Mouse (Mus musculus): Measurements from ENCODE around the gene Spop.

Gene Spop

GRCm38 (mm10) chr11:95420880-95421435 lies 7.1 kb downstream of the Spop start:
- no peak for DNase-seq (ENCODE audit: low spot score)

- DNase-seq (ENCODE audit: low spot score): no peak
These were observed 9.6 kb downstream of the Spop start for GRCm38 (mm10) chr11:95423505-95423904.

GRCm38 (mm10) chr11:95431344-95431743 lies 17.5 kb downstream of the Spop start:
- DNase-seq (ENCODE audit: low spot score): no peak

DNA sequence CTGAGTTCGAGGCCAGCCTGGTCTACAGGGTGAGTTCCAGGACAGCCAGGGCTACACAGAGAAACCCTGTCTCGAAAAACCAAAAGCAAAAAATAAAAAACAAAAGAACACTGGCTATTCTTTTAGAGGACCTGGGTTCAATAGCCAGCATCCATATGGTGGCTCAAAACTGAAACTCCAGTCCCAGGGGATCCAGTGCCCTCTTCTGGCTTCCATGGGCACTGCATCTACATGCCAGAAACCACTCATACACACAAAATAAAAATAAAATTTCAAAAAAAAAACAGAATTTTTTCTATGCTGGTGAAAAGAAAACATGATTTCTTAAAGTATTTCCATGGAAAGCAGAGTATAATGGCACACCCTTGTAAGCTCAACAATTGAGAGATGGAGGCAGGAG lies 18.3 kb downstream of the Spop start:
- no peak for DNase-seq (ENCODE audit: low spot score)

GRCm38 (mm10) chr11:95445371-95445770 lies 31.5 kb downstream of the Spop start:
- no peak for DNase-seq (ENCODE audit: low spot score)

GRCm38 (mm10) chr11:95446580-95447305 lies 32.9 kb downstream of the Spop start:
- DNase-seq (ENCODE audit: low spot score): no peak

DNA sequence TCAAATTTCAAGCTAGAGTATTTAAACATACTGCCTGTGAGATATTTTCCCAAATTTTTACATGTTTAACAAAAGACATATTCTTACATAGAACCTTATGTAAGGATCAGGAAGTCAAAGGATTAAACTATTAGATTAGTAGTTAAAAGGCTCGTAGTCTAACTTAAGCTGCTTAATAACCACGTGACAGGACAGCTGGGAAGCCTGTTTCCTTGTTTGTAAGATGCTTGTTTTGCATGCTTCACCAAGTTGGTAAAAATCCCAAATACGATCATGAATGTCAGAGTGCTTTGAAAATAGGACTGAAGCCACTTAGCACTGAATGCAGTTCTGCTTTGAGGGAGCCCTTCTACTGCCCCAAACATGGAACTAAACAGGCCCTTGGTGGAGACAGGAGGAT lies 34.5 kb downstream of the Spop start:
- DNase-seq (ENCODE audit: low spot score): no peak

DNA sequence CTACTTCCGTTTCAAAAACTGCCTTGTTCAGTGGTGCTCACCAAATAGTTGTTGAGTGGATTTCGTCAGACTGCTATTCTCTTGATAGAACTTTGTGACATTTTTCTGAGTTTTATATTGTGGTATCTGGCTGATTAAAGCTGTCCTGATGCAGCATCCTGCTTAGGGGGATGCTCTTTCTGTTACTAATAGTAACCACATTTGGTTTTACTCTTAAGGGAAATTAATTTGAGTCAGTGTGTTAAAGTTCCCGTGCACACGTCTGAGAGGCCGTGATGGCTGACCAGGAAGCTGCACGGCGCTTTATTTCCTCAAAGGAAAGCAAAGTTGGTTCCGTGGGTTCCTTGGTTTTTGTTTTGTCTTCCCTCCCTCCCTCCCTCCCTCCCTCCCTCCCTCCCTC lies 41.5 kb downstream of the Spop start:
- DNase-seq (ENCODE audit: low spot score): no peak

GRCm38 (mm10) chr11:95460872-95461271 lies 47.0 kb downstream of the Spop start:
- no peak for DNase-seq (ENCODE audit: low spot score)

- no peak for DNase-seq (ENCODE audit: low spot score)
These were observed 48.3 kb downstream of the Spop start for GRCm38 (mm10) chr11:95462168-95462567.

DNA sequence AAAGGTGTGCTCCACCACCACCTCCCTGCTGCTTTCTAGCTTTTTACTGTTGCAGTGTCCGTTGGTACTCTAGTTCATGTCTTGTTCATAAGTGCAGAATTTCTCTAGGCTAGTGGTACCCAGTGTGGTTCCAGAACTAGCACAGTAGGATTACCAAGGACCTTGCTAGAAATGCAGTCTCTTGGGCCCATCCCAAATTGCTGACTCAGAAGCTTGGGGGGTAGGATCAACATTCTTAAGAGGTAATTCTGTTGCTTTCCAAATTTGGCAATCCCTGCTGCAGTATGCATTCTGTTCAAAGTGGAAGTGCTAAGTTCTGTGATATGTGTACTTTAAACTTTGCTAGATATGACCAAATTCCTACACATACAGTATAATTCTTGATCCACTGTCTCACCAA lies 53.9 kb downstream of the Spop start:
- no peak for DNase-seq (ENCODE audit: low spot score)

DNA sequence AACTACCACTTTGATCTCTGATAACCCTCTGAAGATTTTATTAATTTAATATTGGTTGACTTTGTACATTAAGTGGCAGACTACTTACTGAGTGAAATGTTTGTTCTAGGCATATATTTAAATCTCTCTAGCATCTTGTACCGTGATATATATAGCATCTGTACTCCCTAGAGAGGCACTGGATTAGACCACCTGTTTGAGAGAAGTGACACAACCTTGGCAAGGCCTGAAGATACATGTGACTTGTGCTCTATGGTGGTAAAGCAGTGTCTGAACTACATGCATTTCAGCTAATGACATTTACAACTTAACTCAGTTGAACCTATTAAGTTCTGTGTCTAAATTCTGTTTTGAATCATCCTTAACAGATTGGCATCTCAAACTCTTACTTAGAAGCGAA lies 59.1 kb downstream of the Spop start:
- DNase-seq (ENCODE audit: low spot score): no peak

DNA sequence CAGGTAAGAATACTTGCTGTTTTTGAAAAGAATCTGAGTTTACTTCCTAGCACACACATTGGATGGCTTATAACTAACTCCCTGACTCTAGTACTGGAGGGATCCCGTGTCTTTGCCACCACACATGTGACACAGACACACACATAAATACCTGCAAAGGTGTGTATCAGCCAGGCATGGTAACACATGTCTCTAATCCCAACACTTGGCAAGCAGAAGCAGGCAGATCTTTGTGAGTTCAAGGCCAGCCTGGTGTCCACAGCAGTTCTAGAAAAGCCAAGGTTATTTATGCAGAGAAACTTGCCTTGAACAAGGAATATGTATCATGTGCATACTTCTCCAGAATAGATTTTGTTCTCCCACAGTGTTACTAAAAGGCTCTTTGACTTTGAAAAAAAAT lies 59.6 kb downstream of the Spop start:
- DNase-seq (ENCODE audit: low spot score): no peak

- no peak for DNase-seq (ENCODE audit: low spot score)
These were observed 62.4 kb downstream of the Spop start for GRCm38 (mm10) chr11:95476323-95476722.

- DNase-seq (ENCODE audit: low spot score): no peak
These were observed 65.6 kb downstream of the Spop start for GRCm38 (mm10) chr11:95479458-95479857.

DNA sequence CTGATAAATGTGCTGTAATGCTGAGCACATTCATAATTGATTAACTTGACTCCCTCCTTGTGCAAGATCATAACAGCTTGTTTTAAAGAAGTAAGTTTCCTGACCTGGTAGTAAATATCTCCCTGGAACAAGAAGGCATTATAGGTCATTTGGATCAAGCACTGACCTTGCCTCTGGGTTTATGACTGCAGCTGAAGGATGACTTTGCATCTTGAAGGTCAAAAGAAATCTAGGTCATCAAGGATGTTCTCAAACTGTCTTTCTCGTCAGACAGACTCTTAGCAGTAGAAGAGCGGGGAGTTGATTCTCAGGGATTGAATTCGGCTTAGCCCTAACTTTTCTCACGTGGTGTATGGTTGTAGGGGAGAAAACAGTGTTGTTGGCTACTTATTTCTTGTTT lies 66.8 kb downstream of the Spop start:
- DNase-seq (ENCODE audit: low spot score): no peak

GRCm38 (mm10) chr11:95485634-95486033 lies 71.8 kb downstream of the Spop start:
- DNase-seq (ENCODE audit: low spot score): no peak

DNA sequence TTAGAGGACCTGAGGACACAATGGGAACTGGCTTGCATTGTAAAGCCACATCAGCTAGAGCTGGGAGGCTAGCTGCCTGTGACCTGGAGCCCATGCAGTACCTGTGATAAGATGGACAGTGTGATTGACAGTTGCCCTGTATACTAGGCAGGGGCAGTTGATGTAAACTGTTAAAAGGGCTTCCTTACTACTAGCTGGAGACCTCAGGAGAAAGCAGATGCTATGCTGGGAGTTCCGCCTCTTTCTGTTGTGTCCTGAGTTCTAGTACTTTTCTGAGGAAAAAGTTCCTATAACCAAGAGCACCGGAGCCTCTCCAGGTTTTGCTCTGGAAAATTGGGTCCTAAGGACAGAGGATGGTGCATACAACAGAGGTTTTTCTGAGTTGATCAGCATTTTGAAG lies 73.4 kb downstream of the Spop start:
- no peak for DNase-seq (ENCODE audit: low spot score)

DNA sequence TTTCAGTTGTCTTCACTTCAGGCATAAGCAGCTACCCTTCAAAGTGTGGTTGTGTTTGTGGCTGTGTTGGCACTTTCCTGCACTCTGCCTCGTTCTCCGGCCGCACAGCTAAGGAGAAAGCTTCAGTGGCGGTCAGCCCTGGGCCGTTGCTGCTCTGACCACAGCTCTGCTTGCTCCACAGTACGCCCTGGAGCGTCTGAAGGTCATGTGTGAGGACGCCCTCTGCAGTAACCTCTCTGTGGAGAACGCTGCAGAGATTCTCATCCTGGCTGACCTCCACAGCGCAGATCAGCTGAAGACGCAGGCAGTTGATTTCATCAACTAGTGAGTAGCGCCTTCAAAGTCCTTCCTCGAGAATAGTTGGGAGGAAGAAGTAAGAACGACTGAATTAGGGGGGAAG lies 76.2 kb downstream of the Spop start:
- no peak for DNase-seq (ENCODE audit: low spot score)

DNA sequence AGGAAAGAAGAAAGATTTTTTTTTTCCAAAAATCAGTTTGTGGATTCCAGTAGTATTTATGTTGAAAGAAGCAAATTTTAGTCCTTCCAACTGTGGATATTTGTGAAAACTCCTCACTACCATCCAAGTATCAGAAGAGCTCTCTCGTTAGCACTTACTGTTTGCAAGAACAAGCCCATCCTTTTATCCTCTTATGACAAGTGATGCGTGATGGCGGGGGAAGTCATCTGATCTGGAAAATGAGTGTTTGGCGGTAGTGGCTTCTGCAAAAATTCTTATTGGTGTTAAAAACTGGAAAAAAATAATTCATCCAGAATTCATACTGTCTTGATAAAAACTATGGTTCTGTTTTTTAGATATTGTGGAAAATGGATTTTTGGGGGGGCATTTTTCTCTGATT lies 78.4 kb downstream of the Spop start:
- no peak for DNase-seq (ENCODE audit: low spot score)

- DNase-seq (ENCODE audit: low spot score): no peak
These were observed 79.1 kb downstream of the Spop start for GRCm38 (mm10) chr11:95493010-95493409.

DNA sequence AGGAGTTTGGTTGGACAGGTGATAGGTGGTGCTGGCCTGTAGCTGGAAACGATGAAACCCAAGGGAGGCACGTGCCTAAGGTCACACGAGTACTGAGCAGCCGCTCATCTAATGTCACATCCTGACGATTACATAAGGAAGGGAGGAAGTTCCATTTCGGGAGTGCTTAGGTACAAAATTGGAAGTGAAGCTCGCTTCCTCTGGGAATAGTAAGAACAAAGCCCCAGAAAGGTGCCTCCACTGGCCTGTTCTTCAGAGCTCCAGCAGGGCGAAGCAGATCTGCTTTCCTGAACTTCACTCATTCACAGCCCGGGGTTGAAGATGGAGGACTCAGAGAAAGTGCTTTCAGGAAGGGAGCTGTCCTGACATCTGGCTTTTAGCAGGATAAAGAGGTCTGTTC lies 80.1 kb downstream of the Spop start:
- no peak for DNase-seq (ENCODE audit: low spot score)

DNA sequence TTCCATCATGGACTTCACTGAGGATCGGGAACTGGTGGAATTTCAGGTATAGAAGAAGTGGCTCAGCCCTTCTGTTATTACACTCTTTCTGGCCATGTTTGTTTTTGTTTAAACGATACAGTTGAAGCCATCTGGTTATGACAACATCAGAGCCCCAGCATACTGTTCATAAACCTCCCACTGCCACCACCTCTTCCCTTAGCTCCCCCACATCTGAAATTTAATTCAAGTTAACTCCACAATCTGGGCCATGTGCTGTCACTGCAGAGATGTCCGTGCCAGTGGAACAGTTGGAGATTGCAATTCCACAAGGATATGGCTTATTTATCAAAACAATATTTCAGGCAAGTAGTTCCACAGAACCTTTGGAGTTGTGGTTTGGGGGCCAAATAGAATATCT lies 80.5 kb downstream of the Spop start:
- DNase-seq (ENCODE audit: low spot score): no peak

DNA sequence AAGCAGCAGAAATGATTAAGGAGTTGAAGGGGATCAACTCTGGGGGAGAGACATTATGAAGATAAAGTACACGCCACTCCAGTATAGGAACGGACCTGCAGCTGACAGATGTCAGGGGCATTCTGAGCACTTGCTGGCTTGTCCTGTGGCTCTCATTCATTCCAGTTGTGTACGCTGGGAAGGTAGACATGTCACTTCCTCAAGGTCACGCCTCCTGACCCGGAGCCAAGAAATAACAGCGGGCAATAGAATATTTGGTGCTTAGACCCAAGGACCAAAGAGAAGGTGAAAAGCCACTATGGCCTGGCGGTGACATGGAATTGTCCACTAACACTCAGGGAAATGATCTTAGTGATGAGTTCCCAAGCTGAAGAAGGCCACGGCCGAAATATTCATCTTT lies 82.0 kb downstream of the Spop start:
- no peak for DNase-seq (ENCODE audit: low spot score)

Measured in urinary bladder, postnatal 25 days (tissue).